Mouse (Mus musculus) lung, postnatal 0 days (tissue): ENCODE measurements at regions not wholly inside any gene's neighbourhood (a gene's known extent, or its start where the extent isn't known, plus 50 kb on each side); places are given as distances from the start of the nearest gene placed in this dataset.

ENCODE experiments used
- CTCF ChIP-seq: IDR thresholded peaks from 2 replicates; pipeline ENCODE4 v1.5.1; 2016; ENCODE audit warnings: antibody characterized with exemption, mild to moderate bottlenecking
- EP300 ChIP-seq: IDR thresholded peaks from 2 replicates; pipeline ENCODE4 v1.6.1; 2016; ENCODE audit warnings: antibody characterized with exemption, mild to moderate bottlenecking, control low read depth

- TF ChIP-seq EP300 (no peak), CTCF (no peak)
Measured at GRCm38 (mm10) chr14:9245266-9245665, 579.2 kb upstream of the 4930452B06Rik start.
